Mouse (Mus musculus) midbrain, postnatal 0 days (tissue): Measurements from ENCODE around the gene Nlrp6. TPM values are rescaled to one million over a fixed set of nuclear protein-coding genes. Genes with fewer than 3 reads are reported as not detected.
"Not testable (repeated sequence)": the region's sequence is repeated elsewhere in the genome, so short reads cannot be mapped to it uniquely, and the experiment has no call there.

Experiments used
- ATAC-seq: fragments of 200-750 bp; cut with Nextera tagmentation; 2 replicates; pipeline ENCODE4 v1.8.0; 2017; ENCODE audit warnings: moderate number of reproducible peaks, mild to moderate bottlenecking, moderate TSS enrichment, moderate library complexity; ENCODE audit not compliant: low FRiP score
- DNase-seq: peaks from one replicate; pipeline ENCODE4 v3.0.0-alpha.2; 2015; ENCODE audit warnings: low spot score
- H3K27ac ChIP-seq: fragments of 300-500 bp; sonication (generic); 2 replicates; pipeline ENCODE4 v1.5.1; 2014; ENCODE audit warnings: low read depth, mild to moderate bottlenecking, low read length, mixed read lengths
- H3K27me3 ChIP-seq: fragments of 300-500 bp; sonication (generic); 2 replicates; pipeline ENCODE4 v1.6.1; 2014; ENCODE audit warnings: low read length, control low read depth, mixed read lengths; ENCODE audit not compliant: insufficient read depth
- H3K36me3 ChIP-seq: fragments of 300-500 bp; sonication (generic); 2 replicates; pipeline ENCODE4 v1.6.1; 2014; ENCODE audit warnings: low read length, control low read depth, mixed read lengths; ENCODE audit not compliant: insufficient read depth
- H3K4me1 ChIP-seq: fragments of 300-500 bp; sonication (generic); 2 replicates; pipeline ENCODE4 v1.6.1; 2014; ENCODE audit warnings: mild to moderate bottlenecking, control low read depth, antibody characterized with exemption, low read length, mixed read lengths; ENCODE audit not compliant: insufficient read depth
- H3K4me2 ChIP-seq: fragments of 300-500 bp; sonication (generic); 2 replicates; pipeline ENCODE4 v1.6.1; 2014; ENCODE audit warnings: low read depth, mild to moderate bottlenecking, low read length, mixed read lengths; ENCODE audit not compliant: poor library complexity, severe bottlenecking
- H3K4me3 ChIP-seq: fragments of 300-500 bp; sonication (generic); 2 replicates; pipeline ENCODE4 v1.5.1; 2014; ENCODE audit warnings: low read depth, mild to moderate bottlenecking, low read length, moderate library complexity
- H3K9ac ChIP-seq: fragments of 300-500 bp; sonication (generic); replicated peaks from 2 replicates; pipeline ENCODE4 v1.6.1; 2014; ENCODE audit warnings: mild to moderate bottlenecking, low read length, moderate library complexity, mixed read lengths; ENCODE audit not compliant: poor library complexity, severe bottlenecking
- H3K9me3 ChIP-seq: fragments of 300-500 bp; sonication (generic); 2 replicates; pipeline ENCODE4 v1.6.1; 2016; ENCODE audit warnings: low read length, control low read depth
- CTCF ChIP-seq: IDR thresholded peaks from 2 replicates; pipeline ENCODE4 v1.5.1; 2016; ENCODE audit warnings: antibody characterized with exemption, mild to moderate bottlenecking
- WGBS: fragments of 180-500 bp; shearing (Covaris S2); extraction: QIAGEN DNeasy Blood & Tissue Kit; methylation state at CpG from one replicate; pipeline ENCODE4 v1.1.7; 2014; 5-methylcytosine and 5-hydroxymethylcytosine counted together
- polyA plus RNA-seq: library from polyadenylated mRNA; unstranded; fragments of >200 nt; fragmentation: Nextera tagmentation; extraction: Ambion mirVana; gene quantifications from 2 replicates; pipeline ENCODE4 v1.2.1, GENCODE M21; 2015
- total RNA-seq: library from RNA; depleted of rRNA; stranded (reverse); fragments of >200 nt; gene quantifications from 2 replicates; pipeline ENCODE4 v1.2.3, GENCODE M21; 2014; rRNA removed

Nlrp6 gene
- total and polyA plus RNA-seq, 2 experiments from 2014 or later = 0.82 to 0.99 TPM

DNA sequence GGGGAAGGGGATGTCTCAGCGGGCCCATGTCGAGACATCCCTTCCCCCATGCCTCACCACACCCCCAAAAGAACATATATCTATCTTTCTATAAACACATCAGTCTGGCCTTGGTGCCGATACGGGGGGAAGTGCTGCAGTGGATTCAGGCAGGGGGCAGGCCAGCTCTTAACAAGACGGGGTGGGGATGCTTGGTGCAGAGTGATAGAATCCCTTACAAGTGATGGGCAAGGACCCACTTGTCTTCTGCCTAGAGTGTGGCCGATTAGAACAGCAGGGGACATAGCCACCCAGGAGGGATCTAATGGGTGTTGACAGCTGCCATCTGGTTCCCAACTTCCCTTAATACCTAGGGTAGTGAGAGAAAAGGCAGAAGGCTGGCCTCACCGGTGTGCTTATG is 50.2 kb downstream of the Nlrp6 start:
- DNase-seq (no peak), ATAC-seq (no peak)
- H3K9ac ChIP-seq = no peak overlapping the region
- no peak for TF ChIP-seq CTCF
- no peaks in the 10 kb centered on the region for H3K36me3 ChIP-seq
- H3K4me2 ChIP-seq = no peak overlapping the region
- no peaks in the 10 kb centered on the region for H3K9me3 ChIP-seq
- no peaks in the 10 kb centered on the region for H3K27me3 ChIP-seq
- no peak overlapping the region for H3K27ac ChIP-seq
- WGBS = 47% methylated on average over 7 of the region's 7 CpGs
- H3K4me3 ChIP-seq = no peak overlapping the region
- H3K4me1 ChIP-seq = no peaks in the 10 kb centered on the region

DNA sequence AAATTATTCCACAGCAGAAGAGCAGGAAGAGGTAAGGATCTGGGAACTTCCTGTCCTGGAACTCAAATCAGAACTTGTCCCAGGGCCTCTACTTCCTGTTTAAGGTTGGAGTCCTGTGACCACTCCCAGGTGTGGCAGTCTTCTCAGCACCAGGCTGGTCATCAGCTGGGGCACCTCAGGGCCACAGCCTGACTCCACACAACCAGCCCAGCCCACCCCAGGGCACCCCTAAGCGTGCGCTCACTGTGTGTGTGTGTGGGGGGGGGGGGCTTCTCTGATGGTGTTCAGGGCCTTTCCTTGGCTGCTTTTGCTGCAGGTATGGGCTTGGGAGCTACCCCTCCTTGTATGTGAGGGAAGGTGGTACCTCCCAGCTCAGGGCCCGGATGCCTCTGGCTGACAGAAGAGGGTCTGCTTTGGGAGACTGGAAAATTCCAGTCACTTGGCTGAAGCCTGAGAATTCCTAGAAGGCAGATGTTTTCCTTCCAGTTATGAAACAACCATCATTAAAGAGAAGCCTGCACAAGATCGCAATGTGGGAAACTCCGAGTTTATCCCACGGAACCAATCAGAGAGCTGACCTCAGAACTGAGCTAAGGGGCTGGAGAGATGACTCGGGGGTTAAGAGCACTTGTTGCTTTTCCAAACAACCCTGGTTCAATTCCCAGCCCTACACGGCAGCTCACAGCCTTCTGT is 50.9 kb downstream of the Nlrp6 start:
- TF ChIP-seq CTCF = no peak
- no peaks in the 10 kb centered on the region for H3K9me3 ChIP-seq
- DNase-seq (no peak), ATAC-seq (no peak)
- H3K36me3 ChIP-seq = no peaks in the 10 kb centered on the region
- no peak overlapping the region for H3K9ac ChIP-seq
- 80% methylated on average over 8 of the region's 8 CpGs for WGBS
- no peaks in the 10 kb centered on the region for H3K27me3 ChIP-seq
- no peaks in the 10 kb centered on the region for H3K4me1 ChIP-seq
- H3K4me3 ChIP-seq = no peak overlapping the region
- H3K4me2 ChIP-seq = no peak overlapping the region
- no peak overlapping the region for H3K27ac ChIP-seq

DNA sequence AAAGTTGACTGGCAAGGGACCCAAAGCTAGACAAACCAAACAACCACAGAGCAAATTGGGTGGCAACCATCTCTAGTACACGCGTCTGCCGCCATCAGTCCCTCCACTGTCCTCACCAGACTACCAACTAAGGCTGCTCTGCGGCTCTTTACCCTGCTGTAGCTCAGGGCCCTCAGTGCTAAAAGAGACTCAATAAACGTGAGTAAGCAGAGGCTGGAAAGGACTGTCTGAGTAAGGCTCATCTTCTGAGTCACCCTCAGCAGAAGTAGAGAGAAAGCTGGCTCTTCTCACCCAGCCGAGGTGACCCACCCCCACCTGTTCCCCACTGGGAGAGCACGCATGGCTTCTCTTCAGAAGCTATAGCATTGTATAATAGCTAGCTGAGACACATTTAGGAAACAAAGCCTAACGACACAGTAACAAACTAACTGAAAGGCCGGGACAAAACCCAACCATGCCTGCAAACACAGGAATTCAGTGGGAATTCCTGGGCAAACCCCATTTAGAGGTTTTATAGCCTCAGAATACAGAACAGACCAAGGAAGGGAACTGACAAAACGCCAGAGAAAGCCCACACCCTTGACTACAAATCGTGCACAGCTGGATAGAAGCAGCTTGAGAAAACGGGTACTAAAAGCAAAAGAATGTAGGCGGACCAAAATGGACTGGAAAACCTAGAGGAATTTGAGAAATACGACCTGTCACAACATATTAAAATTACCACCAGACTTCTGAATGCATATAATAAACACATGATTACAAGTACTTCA is 52.9 kb downstream of the Nlrp6 start:
- no peak overlapping the region for H3K27ac ChIP-seq
- no peak overlapping the region for H3K4me2 ChIP-seq
- no peak overlapping the region for H3K9ac ChIP-seq
- 29% methylated on average over 14 of the region's 14 CpGs for WGBS
- ATAC-seq = no peak
- no peaks in the 10 kb centered on the region for H3K9me3 ChIP-seq
- H3K4me1 ChIP-seq = no peaks in the 10 kb centered on the region
- H3K27me3 ChIP-seq = no peaks in the 10 kb centered on the region
- TF ChIP-seq CTCF = no peak
- H3K36me3 ChIP-seq = no peaks in the 10 kb centered on the region
- no peak overlapping the region for H3K4me3 ChIP-seq
- no peak for DNase-seq

DNA sequence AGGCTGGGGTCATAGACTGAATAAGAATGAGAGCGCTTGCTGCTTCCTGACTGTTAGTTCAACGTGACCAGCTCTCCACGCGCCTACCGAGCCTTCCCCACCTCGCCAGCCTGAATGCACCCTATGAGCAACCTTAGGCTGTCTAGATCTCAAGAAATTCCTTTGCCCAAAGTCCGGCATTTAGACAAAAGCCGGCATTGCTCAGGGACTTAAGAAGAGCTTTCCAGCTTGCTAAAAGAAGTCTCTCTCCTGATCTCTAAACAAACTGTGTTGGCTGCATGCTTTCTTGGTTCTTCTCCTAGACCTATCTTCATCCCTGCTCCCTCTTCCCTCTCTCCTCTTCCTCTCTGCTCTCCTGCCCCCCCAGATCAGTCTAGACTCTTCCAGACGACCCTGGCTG is 54.2 kb downstream of the Nlrp6 start:
- DNase-seq (no peak), ATAC-seq (no peak)
- Histone ChIP-seq H3K4me1 (no peaks in the 10 kb centered on the region), H3K4me3 (no peak overlapping the region), H3K9me3 (no peaks in the 10 kb centered on the region), H3K27me3 (no peaks in the 10 kb centered on the region), H3K36me3 (no peaks in the 10 kb centered on the region), H3K4me2 (no peak overlapping the region), H3K27ac (no peak overlapping the region), H3K9ac (no peak overlapping the region)
- no peak for TF ChIP-seq CTCF
- 10% methylated on average over 9 of the region's 9 CpGs for WGBS

DNA sequence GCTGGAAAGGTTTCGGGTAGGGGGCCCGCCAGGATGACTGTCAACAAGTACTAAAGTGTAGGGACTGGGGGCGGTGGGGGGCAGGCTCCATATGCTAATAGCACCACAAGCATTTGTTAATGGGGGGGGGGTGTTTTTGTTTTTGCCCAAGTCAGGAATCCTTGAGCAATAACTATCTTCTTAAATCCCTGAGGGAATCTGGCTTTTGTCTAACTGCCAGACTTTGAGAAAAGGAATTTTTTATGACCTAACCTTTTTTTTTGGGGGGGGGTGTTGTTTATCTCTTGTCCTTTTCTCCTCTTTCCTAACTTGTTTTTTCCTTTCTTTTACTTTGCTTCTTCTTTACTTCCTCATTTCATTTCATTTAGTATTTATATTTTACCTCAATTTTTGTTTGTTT is 54.8 kb downstream of the Nlrp6 start:
- ATAC-seq (no peak), DNase-seq (no peak)
- H3K36me3 ChIP-seq = no peaks in the 10 kb centered on the region
- no peak overlapping the region for H3K27ac ChIP-seq
- H3K9ac ChIP-seq = no peak overlapping the region
- no peak overlapping the region for H3K4me3 ChIP-seq
- no peak for TF ChIP-seq CTCF
- H3K4me1 ChIP-seq = no peaks in the 10 kb centered on the region
- 25% methylated on average over 3 of the region's 3 CpGs for WGBS
- H3K27me3 ChIP-seq = no peaks in the 10 kb centered on the region
- no peak overlapping the region for H3K4me2 ChIP-seq
- H3K9me3 ChIP-seq = no peaks in the 10 kb centered on the region

DNA sequence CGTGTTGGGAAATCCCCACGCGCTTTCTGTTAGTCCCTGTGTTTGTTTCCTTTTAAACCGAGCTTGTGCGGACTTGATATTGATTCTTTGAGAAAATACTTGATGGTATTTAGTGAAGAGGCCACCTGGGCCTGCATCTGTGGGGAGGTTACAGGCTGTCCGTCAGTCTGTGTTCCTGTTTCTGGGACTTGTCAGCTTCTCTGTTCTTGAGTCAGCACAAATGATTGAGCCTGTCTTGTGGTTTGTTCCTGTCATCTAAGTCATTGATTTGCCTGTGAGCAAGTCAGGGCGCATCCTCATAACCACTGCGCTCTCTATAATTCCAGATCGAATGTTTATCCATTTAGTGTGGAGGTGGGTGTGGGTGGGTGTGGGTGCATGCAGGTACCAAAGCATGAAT is 56.0 kb downstream of the Nlrp6 start:
- 88% methylated on average over 9 of the region's 9 CpGs for WGBS
- H3K27ac ChIP-seq, H3K4me3 ChIP-seq, H3K9ac ChIP-seq, H3K36me3 ChIP-seq, H3K4me1 ChIP-seq, H3K27me3 ChIP-seq, H3K4me2 ChIP-seq, H3K9me3 ChIP-seq, DNase-seq, ATAC-seq: not testable (repeated sequence)

Other genes with a start within 250 kb of the Nlrp6 start
- not detected in 2 replicates for gene Olfr45, start 239.0 kb upstream of the Nlrp6 start, total RNA-seq
- not detected in 2 replicates for gene Olfr45, start 239.0 kb upstream of the Nlrp6 start, polyA plus RNA-seq
- not detected in 2 replicates for gene Olfr541, start 223.6 kb upstream of the Nlrp6 start, total RNA-seq
- gene Olfr541, start 223.6 kb upstream of the Nlrp6 start, polyA plus RNA-seq = not detected in 2 replicates
- gene Cyp2e1, start 157.2 kb upstream of the Nlrp6 start, total RNA-seq = not detected in 2 replicates
- not detected in 2 replicates for gene Cyp2e1, start 157.2 kb upstream of the Nlrp6 start, polyA plus RNA-seq
- gene Syce1, start 133.1 kb upstream of the Nlrp6 start, total RNA-seq = 0.55 TPM in 1 of 2 replicates, not detected in the other
- 0.14 and 0.26 TPM in 2 replicates for gene Syce1, start 133.1 kb upstream of the Nlrp6 start, polyA plus RNA-seq
- 30.0 and 37.6 TPM in 2 replicates for gene Zfp941, start 98.7 kb upstream of the Nlrp6 start, total RNA-seq
- gene Zfp941, start 98.7 kb upstream of the Nlrp6 start, polyA plus RNA-seq = 26.1 and 30.9 TPM in 2 replicates
- gene Urah, start 85.9 kb upstream of the Nlrp6 start, total RNA-seq = 0.71 TPM in 1 of 2 replicates, not detected in the other
- 0.23 and 0.26 TPM in 2 replicates for gene Urah, start 85.9 kb upstream of the Nlrp6 start, polyA plus RNA-seq
- gene Scgb1c1, start 75.4 kb upstream of the Nlrp6 start, total RNA-seq = not detected in 2 replicates
- gene Scgb1c1, start 75.4 kb upstream of the Nlrp6 start, polyA plus RNA-seq = not detected in 2 replicates
- gene Odf3, start 73.1 kb upstream of the Nlrp6 start, total RNA-seq = not detected in 2 replicates
- gene Odf3, start 73.1 kb upstream of the Nlrp6 start, polyA plus RNA-seq = 0.17 and 0.22 TPM in 2 replicates
- gene Gm45785, start 64.6 kb upstream of the Nlrp6 start, total RNA-seq = 0.27 and 2.5 TPM in 2 replicates
- gene Gm45785, start 64.6 kb upstream of the Nlrp6 start, polyA plus RNA-seq = 0.20 TPM in 1 of 2 replicates, not detected in the other
- gene Ric8a, start 63.9 kb upstream of the Nlrp6 start, total RNA-seq = 81.2 and 127 TPM in 2 replicates
- 91.8 and 98.1 TPM in 2 replicates for gene Ric8a, start 63.9 kb upstream of the Nlrp6 start, polyA plus RNA-seq
- gene Bet1l, start 63.3 kb upstream of the Nlrp6 start, total RNA-seq = 19.1 and 26.0 TPM in 2 replicates
- 49.9 and 53.9 TPM in 2 replicates for gene Bet1l, start 63.3 kb upstream of the Nlrp6 start, polyA plus RNA-seq
- gene Psmd13, start 38.9 kb upstream of the Nlrp6 start, total RNA-seq = 107 and 136 TPM in 2 replicates
- 245 and 265 TPM in 2 replicates for gene Psmd13, start 38.9 kb upstream of the Nlrp6 start, polyA plus RNA-seq
- 55.5 and 66.3 TPM in 2 replicates for gene Sirt3, start 38.6 kb upstream of the Nlrp6 start, total RNA-seq
- gene Sirt3, start 38.6 kb upstream of the Nlrp6 start, polyA plus RNA-seq = 60.9 and 72.3 TPM in 2 replicates
- not detected in 2 replicates for gene Cox8b, start 20.5 kb upstream of the Nlrp6 start, total RNA-seq
- not detected in 2 replicates for gene Cox8b, start 20.5 kb upstream of the Nlrp6 start, polyA plus RNA-seq
- gene Pgghg, start 20.5 kb downstream of the Nlrp6 start, total RNA-seq = 7.8 and 10.5 TPM in 2 replicates
- 4.3 and 4.4 TPM in 2 replicates for gene Pgghg, start 20.5 kb downstream of the Nlrp6 start, polyA plus RNA-seq
- gene Ifitm5, start 29.4 kb downstream of the Nlrp6 start, total RNA-seq = 0.99 TPM in 1 of 2 replicates, not detected in the other
- gene Ifitm5, start 29.4 kb downstream of the Nlrp6 start, polyA plus RNA-seq = 0.63 TPM in 1 of 2 replicates, not detected in the other
- gene Gm45717, start 35.0 kb downstream of the Nlrp6 start, total RNA-seq = not detected in 2 replicates
- gene Gm45717, start 35.0 kb downstream of the Nlrp6 start, polyA plus RNA-seq = 0.81 TPM in 1 of 2 replicates, not detected in the other
- gene Ifitm2, start 35.1 kb downstream of the Nlrp6 start, total RNA-seq = 66.6 and 79.1 TPM in 2 replicates
- 200 and 218 TPM in 2 replicates for gene Ifitm2, start 35.1 kb downstream of the Nlrp6 start, polyA plus RNA-seq
- gene Ifitm1, start 46.3 kb downstream of the Nlrp6 start, total RNA-seq = 9.7 and 16.3 TPM in 2 replicates
- 14.6 and 21.2 TPM in 2 replicates for gene Ifitm1, start 46.3 kb downstream of the Nlrp6 start, polyA plus RNA-seq
- gene Ifitm3, start 89.9 kb downstream of the Nlrp6 start, total RNA-seq = 22.5 and 39.3 TPM in 2 replicates
- gene Ifitm3, start 89.9 kb downstream of the Nlrp6 start, polyA plus RNA-seq = 67.8 and 80.5 TPM in 2 replicates
- 0.99 and 1.1 TPM in 2 replicates for gene Ifitm6, start 97.0 kb downstream of the Nlrp6 start, total RNA-seq
- gene Ifitm6, start 97.0 kb downstream of the Nlrp6 start, polyA plus RNA-seq = 0.81 and 0.83 TPM in 2 replicates
- not detected in 2 replicates for gene Gm17387, start 108.2 kb downstream of the Nlrp6 start, total RNA-seq
- gene Gm17387, start 108.2 kb downstream of the Nlrp6 start, polyA plus RNA-seq = not detected in 2 replicates
- 133 and 146 TPM in 2 replicates for gene B4galnt4, start 140.2 kb downstream of the Nlrp6 start, total RNA-seq
- gene B4galnt4, start 140.2 kb downstream of the Nlrp6 start, polyA plus RNA-seq = 52.1 and 53.9 TPM in 2 replicates
- gene Pkp3, start 157.3 kb downstream of the Nlrp6 start, total RNA-seq = 0.49 TPM in 1 of 2 replicates, not detected in the other
- not detected in 2 replicates for gene Pkp3, start 157.3 kb downstream of the Nlrp6 start, polyA plus RNA-seq
- gene Sigirr, start 179.7 kb downstream of the Nlrp6 start, total RNA-seq = 1.1 and 3.9 TPM in 2 replicates
- gene Sigirr, start 179.7 kb downstream of the Nlrp6 start, polyA plus RNA-seq = 1.8 and 2.0 TPM in 2 replicates
- 0.33 and 1.1 TPM in 2 replicates for gene Ano9, start 196.9 kb downstream of the Nlrp6 start, total RNA-seq
- gene Ano9, start 196.9 kb downstream of the Nlrp6 start, polyA plus RNA-seq = 0.50 and 0.72 TPM in 2 replicates
- 19.6 and 23.4 TPM in 2 replicates for gene Ptdss2, start 201.5 kb downstream of the Nlrp6 start, total RNA-seq
- 90.9 and 91.0 TPM in 2 replicates for gene Ptdss2, start 201.5 kb downstream of the Nlrp6 start, polyA plus RNA-seq